Mouse (Mus musculus): ENCODE data around the gene Rbms3.

- TF ChIP-seq POLR2A (IDR thresholded peaks at IDR 0.05; ENCODE audit: low read depth, low read length) (no peak), CTCF (conservative IDR thresholded peaks at IDR 0.05 in 1 of 2, IDR thresholded peaks at IDR 0.05 in 1 of 2; ENCODE audit: low read depth in 2 of 2, low read length in 2 of 2) (no peak), ZMIZ1 (IDR thresholded peaks at IDR 0.05; ENCODE audit: low read depth, low read length) (no peak), EP300 (IDR thresholded peaks at IDR 0.05; ENCODE audit: low read length) (no peak), BHLHE40 (IDR thresholded peaks at IDR 0.05; ENCODE audit: low read depth, low read length) (no peak), USF2 (conservative IDR thresholded peaks at IDR 0.05; ENCODE audit: low read depth, low read length) (no peak)
Observed at GRCm38 (mm10) chr9:117197531-117197930, 432.2 kb downstream of the Rbms3 start.
